Mouse (Mus musculus) brown adipose tissue, adult 24 weeks (tissue): Measurements from ENCODE around the gene Trub2. TPM values are rescaled to one million over a fixed set of nuclear protein-coding genes. Genes with fewer than 3 reads are reported as not detected.

Source experiments
- H3K27ac ChIP-seq: fragments of 200-500 bp; replicated peaks from 2 replicates; pipeline ENCODE4 v1.5.1; 2012; ENCODE audit warnings: low read depth, mild to moderate bottlenecking, low read length
- H3K4me1 ChIP-seq: fragments of 200-500 bp; 2 replicates; pipeline ENCODE4 v1.6.1; 2012; ENCODE audit warnings: low read length, mixed read lengths; ENCODE audit not compliant: control insufficient read depth, insufficient read depth, insufficient read length
- H3K4me3 ChIP-seq: fragments of 200-500 bp; 2 replicates; pipeline ENCODE4 v1.5.1; 2012; ENCODE audit warnings: low read depth, mild to moderate bottlenecking, low read length, moderate library complexity; ENCODE audit not compliant: insufficient read depth
- polyA plus RNA-seq: library from polyadenylated mRNA; stranded (reverse); fragments of >200 nt; gene quantifications from 2 replicates; pipeline ENCODE4 v1.2.4, GENCODE M21; 2012; ENCODE audit not compliant: missing spikeins, insufficient read depth, insufficient read length

The Trub2 gene
- polyA plus RNA-seq = 11.3 and 18.0 TPM in 2 replicates

GRCm38 (mm10) chr2:29787937-29788681, at the start of gene Trub2:
TSS of gene Trub2 (minus strand) at chr2:29788502.
- Histone ChIP-seq H3K4me3 (peak within 1 kb of the TSS; percentile 81), H3K4me1 (no peaks in the 10 kb centered on the region), H3K27ac (peak within 1 kb of the TSS; percentile 50)

GRCm38 (mm10) chr2:29835391-29835899, 47.1 kb upstream of the Trub2 start:
- Histone ChIP-seq H3K27ac (no peak overlapping the region), H3K4me1 (no peaks in the 10 kb centered on the region), H3K4me3 (no peak overlapping the region)

GRCm38 (mm10) chr2:29833796-29834195, 45.5 kb upstream of the Trub2 start:
- Histone ChIP-seq H3K27ac (no peak overlapping the region), H3K4me3 (no peak overlapping the region), H3K4me1 (no peaks in the 10 kb centered on the region)

- no peak overlapping the region for H3K27ac ChIP-seq
- no peaks in the 10 kb centered on the region; the same call in 1 of the 2 replicates for H3K4me1 ChIP-seq
- no peak overlapping the region for H3K4me3 ChIP-seq
Measured at GRCm38 (mm10) chr2:29831106-29831505, 42.8 kb upstream of the Trub2 start.

- Histone ChIP-seq H3K27ac (peak overlapping the region; percentile 77), H3K4me1 (no peaks in the 10 kb centered on the region; the same call in 1 of the 2 replicates), H3K4me3 (peak overlapping the region; percentile 91)
Measured at GRCm38 (mm10) chr2:29827709-29828024, 39.4 kb upstream of the Trub2 start.

GRCm38 (mm10) chr2:29826926-29827708, 38.8 kb upstream of the Trub2 start:
- Histone ChIP-seq H3K4me1 (no peaks in the 10 kb centered on the region; the same call in 1 of the 2 replicates), H3K4me3 (peak overlapping the region; percentile 91), H3K27ac (peak overlapping the region; percentile 96)

GRCm38 (mm10) chr2:29826318-29826925, 38.1 kb upstream of the Trub2 start:
- Histone ChIP-seq H3K4me3 (peak overlapping the region; percentile 79), H3K4me1 (no peaks in the 10 kb centered on the region; the same call in 1 of the 2 replicates), H3K27ac (peak overlapping the region; percentile 96)

- Histone ChIP-seq H3K4me1 (no peaks in the 10 kb centered on the region), H3K27ac (peak within 1 kb of the TSS; percentile 68), H3K4me3 (peak within 1 kb of the TSS; percentile 66)
Measured at GRCm38 (mm10) chr2:29820025-29820817, 31.9 kb upstream of the Trub2 start, which contains the start of gene Urm1. TSS of gene Urm1 (plus strand) at chr2:29820075.

GRCm38 (mm10) chr2:29819363-29819762, 31.1 kb upstream of the Trub2 start:
- no peak overlapping the region for H3K4me3 ChIP-seq
- H3K4me1 ChIP-seq = no peaks in the 10 kb centered on the region
- no peak overlapping the region for H3K27ac ChIP-seq

GRCm38 (mm10) chr2:29817426-29818232, 29.3 kb upstream of the Trub2 start:
- Histone ChIP-seq H3K27ac (no peak overlapping the region), H3K4me3 (no peak overlapping the region), H3K4me1 (no peaks in the 10 kb centered on the region)

GRCm38 (mm10) chr2:29815678-29816371, 27.5 kb upstream of the Trub2 start:
- Histone ChIP-seq H3K4me1 (no peaks in the 10 kb centered on the region), H3K27ac (no peak overlapping the region), H3K4me3 (no peak overlapping the region)

GRCm38 (mm10) chr2:29803400-29803831, 15.1 kb upstream of the Trub2 start:
- H3K4me1 ChIP-seq = peaks cover 3% of the 10 kb centered on the region; the same call in 1 of the 2 replicates
- no peak overlapping the region for H3K27ac ChIP-seq
- peak overlapping the region; percentile 80 for H3K4me3 ChIP-seq

GRCm38 (mm10) chr2:29802827-29803201, 14.5 kb upstream of the Trub2 start:
- H3K27ac ChIP-seq = 0 out of 2 replicates have a peak overlapping the region, but pooled peaks have one; percentile 4
- H3K4me1 ChIP-seq = peaks cover 3% of the 10 kb centered on the region; the same call in 1 of the 2 replicates
- H3K4me3 ChIP-seq = peak overlapping the region; percentile 80
